Mouse (Mus musculus): ENCODE results near the gene Pbrm1.

GRCm38 (mm10) chr14:31140141-31140540 lies 121.2 kb downstream of the Pbrm1 start:
- TF ChIP-seq CTCF (IDR thresholded peaks at IDR 0.05; ENCODE audit: borderline replicate concordance, control insufficient read depth, extremely low read depth, insufficient read depth, low read length, poor library complexity) (no peak), POLR2A (IDR thresholded peaks at IDR 0.05; ENCODE audit: control insufficient read depth, extremely low read depth, insufficient read depth, low read length, poor library complexity) (no peak)
